Mouse (Mus musculus) midbrain, embryonic 15.5 days (tissue): ENCODE measurements around the gene Ptpro. TPM values are rescaled to one million over a fixed set of nuclear protein-coding genes. Genes with fewer than 3 reads are reported as not detected.

ENCODE experiments used
- ATAC-seq: fragments of 200-750 bp; cut with Nextera tagmentation; replicated peaks from 2 replicates; pipeline ENCODE4 v1.8.0; 2017; ENCODE audit warnings: moderate TSS enrichment
- H3K27ac ChIP-seq: fragments of 300-500 bp; sonication (generic); 2 replicates; pipeline ENCODE4 v1.5.1; 2015; ENCODE audit warnings: mild to moderate bottlenecking, inconsistent platforms
- H3K27me3 ChIP-seq: fragments of 300-500 bp; sonication (generic); replicated peaks from 2 replicates; pipeline ENCODE4 v1.6.1; 2015; ENCODE audit warnings: inconsistent platforms
- H3K36me3 ChIP-seq: fragments of 300-500 bp; sonication (generic); replicated peaks from 2 replicates; pipeline ENCODE4 v1.6.1; 2015; ENCODE audit warnings: inconsistent platforms
- H3K4me1 ChIP-seq: fragments of 300-500 bp; sonication (generic); 2 replicates; pipeline ENCODE4 v1.6.1; 2015; ENCODE audit warnings: inconsistent platforms
- H3K4me2 ChIP-seq: fragments of 300-500 bp; sonication (generic); 2 replicates; pipeline ENCODE4 v1.6.1; 2015; ENCODE audit warnings: inconsistent platforms, mild to moderate bottlenecking, moderate library complexity
- H3K4me3 ChIP-seq: fragments of 300-500 bp; sonication (generic); 2 replicates; pipeline ENCODE4 v1.5.1; 2015; ENCODE audit warnings: mild to moderate bottlenecking, inconsistent platforms
- H3K9ac ChIP-seq: fragments of 300-500 bp; sonication (generic); 2 replicates; pipeline ENCODE4 v1.6.1; 2015; ENCODE audit warnings: mild to moderate bottlenecking, inconsistent platforms
- H3K9me3 ChIP-seq: fragments of 300-500 bp; sonication (generic); 2 replicates; pipeline ENCODE4 v1.6.1; 2016; ENCODE audit warnings: inconsistent platforms
- WGBS: fragments of 180-500 bp; shearing (Covaris S2); methylation state at CpG from one replicate; pipeline ENCODE4 v1.1.7; 2015; ENCODE audit warnings: mixed read lengths; 5-methylcytosine and 5-hydroxymethylcytosine counted together
- polyA plus RNA-seq: library from polyadenylated mRNA; unstranded; fragments of >200 nt; fragmentation: Nextera tagmentation; extraction: Ambion mirVana; gene quantifications from 2 replicates; pipeline ENCODE4 v1.2.1, GENCODE M21; 2015

Gene Ptpro
- polyA plus RNA-seq = 71.4 and 77.0 TPM in 2 replicates

GRCm38 (mm10) chr6:137252194-137252886, at the start of gene Ptpro:
Gene Ptpro (plus strand): TSS chr6:137252319.
- peak within 1 kb of the TSS; percentile 97 for H3K9ac ChIP-seq
- peak within 1 kb of the TSS; percentile 75 for H3K4me2 ChIP-seq
- 0 out of 2 replicates have a peak, but pooled peaks cover 9% of the 10 kb centered on the region for H3K4me1 ChIP-seq
- no peaks in the 10 kb centered on the region for H3K36me3 ChIP-seq
- no peaks in the 10 kb centered on the region for H3K27me3 ChIP-seq
- peak within 1 kb of the TSS; percentile 90 for H3K4me3 ChIP-seq
- under 1% methylated on average over 53 of the region's 53 CpGs for WGBS
- no peaks in the 10 kb centered on the region; the same call in 1 of the 2 replicates for H3K9me3 ChIP-seq
- ATAC-seq = peak; percentile 94
- peak within 1 kb of the TSS; percentile 98 for H3K27ac ChIP-seq

- no peak overlapping the region for H3K27ac ChIP-seq
- no peak for ATAC-seq
- no peak overlapping the region for H3K9ac ChIP-seq
- H3K4me1 ChIP-seq = no peaks in the 10 kb centered on the region
- H3K36me3 ChIP-seq = no peaks in the 10 kb centered on the region
- H3K9me3 ChIP-seq = no peaks in the 10 kb centered on the region
- WGBS = 88% methylated on average over 4 of the region's 4 CpGs
- H3K27me3 ChIP-seq = no peaks in the 10 kb centered on the region
- no peak overlapping the region for H3K4me2 ChIP-seq
- no peak overlapping the region for H3K4me3 ChIP-seq
Measured at GRCm38 (mm10) chr6:137202661-137203060, 49.5 kb upstream of the Ptpro start.

GRCm38 (mm10) chr6:137205662-137206400, 46.3 kb upstream of the Ptpro start:
- no peak overlapping the region for H3K4me2 ChIP-seq
- H3K9ac ChIP-seq = no peak overlapping the region
- no peaks in the 10 kb centered on the region for H3K4me1 ChIP-seq
- H3K4me3 ChIP-seq = no peak overlapping the region
- 56% methylated on average over 11 of the region's 11 CpGs for WGBS
- no peaks in the 10 kb centered on the region for H3K36me3 ChIP-seq
- no peaks in the 10 kb centered on the region for H3K27me3 ChIP-seq
- ATAC-seq = peak; percentile 80
- H3K27ac ChIP-seq = no peak overlapping the region
- no peaks in the 10 kb centered on the region for H3K9me3 ChIP-seq

- Histone ChIP-seq H3K9me3 (no peaks in the 10 kb centered on the region), H3K27me3 (no peaks in the 10 kb centered on the region), H3K4me2 (no peak overlapping the region), H3K4me1 (no peaks in the 10 kb centered on the region), H3K36me3 (no peaks in the 10 kb centered on the region), H3K27ac (no peak overlapping the region), H3K9ac (no peak overlapping the region), H3K4me3 (no peak overlapping the region)
- ATAC-seq = no peak
- WGBS = 95% methylated on average over 6 of the region's 6 CpGs
Measured at GRCm38 (mm10) chr6:137207126-137207525, 45.0 kb upstream of the Ptpro start.

- Histone ChIP-seq H3K36me3 (no peaks in the 10 kb centered on the region), H3K9ac (no peak overlapping the region), H3K4me2 (no peak overlapping the region), H3K27me3 (no peaks in the 10 kb centered on the region), H3K4me1 (no peaks in the 10 kb centered on the region), H3K4me3 (no peak overlapping the region), H3K27ac (no peak overlapping the region), H3K9me3 (no peaks in the 10 kb centered on the region)
- WGBS = 77% methylated on average over 8 of the region's 8 CpGs
- ATAC-seq = no peak
Measured at GRCm38 (mm10) chr6:137209992-137210391, 42.1 kb upstream of the Ptpro start.

- Histone ChIP-seq H3K27me3 (no peaks in the 10 kb centered on the region), H3K36me3 (no peaks in the 10 kb centered on the region), H3K9ac (no peak overlapping the region), H3K4me2 (no peak overlapping the region), H3K9me3 (no peaks in the 10 kb centered on the region), H3K4me1 (no peaks in the 10 kb centered on the region), H3K4me3 (no peak overlapping the region), H3K27ac (no peak overlapping the region)
- ATAC-seq = no peak
- 92% methylated on average over 10 of the region's 10 CpGs for WGBS
Measured at GRCm38 (mm10) chr6:137210991-137211390, 41.1 kb upstream of the Ptpro start.

GRCm38 (mm10) chr6:137211441-137211840, 40.7 kb upstream of the Ptpro start:
- 87% methylated on average over 2 of the region's 2 CpGs for WGBS
- Histone ChIP-seq H3K9ac (no peak overlapping the region), H3K9me3 (no peaks in the 10 kb centered on the region), H3K36me3 (no peaks in the 10 kb centered on the region), H3K27me3 (no peaks in the 10 kb centered on the region), H3K4me2 (no peak overlapping the region), H3K27ac (no peak overlapping the region), H3K4me1 (no peaks in the 10 kb centered on the region), H3K4me3 (no peak overlapping the region)
- ATAC-seq = no peak

- H3K36me3 ChIP-seq = no peaks in the 10 kb centered on the region
- H3K9ac ChIP-seq = no peak overlapping the region
- H3K9me3 ChIP-seq = no peaks in the 10 kb centered on the region
- H3K27me3 ChIP-seq = no peaks in the 10 kb centered on the region
- H3K27ac ChIP-seq = no peak overlapping the region
- WGBS = 84% methylated on average over 8 of the region's 8 CpGs
- H3K4me2 ChIP-seq = no peak overlapping the region
- no peaks in the 10 kb centered on the region for H3K4me1 ChIP-seq
- no peak for ATAC-seq
- no peak overlapping the region for H3K4me3 ChIP-seq
Measured at GRCm38 (mm10) chr6:137217841-137218463, 34.2 kb upstream of the Ptpro start.

GRCm38 (mm10) chr6:137252887-137253242, 746 bp downstream of the Ptpro start:
- ATAC-seq = peak; percentile 61
- Histone ChIP-seq H3K36me3 (no peaks in the 10 kb centered on the region), H3K9me3 (no peaks in the 10 kb centered on the region; the same call in 1 of the 2 replicates), H3K9ac (peak overlapping the region; percentile 97), H3K27me3 (no peaks in the 10 kb centered on the region), H3K4me1 (0 out of 2 replicates have a peak, but pooled peaks cover 9% of the 10 kb centered on the region), H3K4me2 (peak overlapping the region; percentile 75), H3K4me3 (peak overlapping the region; percentile 90), H3K27ac (peak overlapping the region; percentile 98)
- WGBS = 1% methylated on average over 15 of the region's 15 CpGs

GRCm38 (mm10) chr6:137253415-137253814, 1.3 kb downstream of the Ptpro start:
- H3K36me3 ChIP-seq = no peaks in the 10 kb centered on the region
- H3K9ac ChIP-seq = peak overlapping the region; percentile 97
- 6% methylated on average over 7 of the region's 7 CpGs for WGBS
- H3K4me2 ChIP-seq = peak overlapping the region; percentile 75
- H3K4me3 ChIP-seq = peak overlapping the region; percentile 90
- ATAC-seq = no peak
- H3K27me3 ChIP-seq = no peaks in the 10 kb centered on the region
- H3K4me1 ChIP-seq = 0 out of 2 replicates have a peak, but pooled peaks cover 9% of the 10 kb centered on the region
- peak overlapping the region; percentile 98; the same call in 1 of the 2 replicates for H3K27ac ChIP-seq
- no peaks in the 10 kb centered on the region; the same call in 1 of the 2 replicates for H3K9me3 ChIP-seq

GRCm38 (mm10) chr6:137261033-137261432, 8.9 kb downstream of the Ptpro start:
- Histone ChIP-seq H3K9me3 (no peaks in the 10 kb centered on the region), H3K4me3 (no peak overlapping the region), H3K9ac (no peak overlapping the region), H3K36me3 (no peaks in the 10 kb centered on the region), H3K27me3 (no peaks in the 10 kb centered on the region), H3K27ac (no peak overlapping the region), H3K4me2 (no peak overlapping the region), H3K4me1 (peaks cover 15% of the 10 kb centered on the region)
- no peak for ATAC-seq
- 100% methylated on average over 1 of the region's 1 CpGs for WGBS

- ATAC-seq = no peak
- Histone ChIP-seq H3K4me3 (no peak overlapping the region), H3K27ac (no peak overlapping the region), H3K27me3 (no peaks in the 10 kb centered on the region), H3K4me1 (peaks cover 15% of the 10 kb centered on the region), H3K9ac (no peak overlapping the region), H3K9me3 (no peaks in the 10 kb centered on the region), H3K4me2 (no peak overlapping the region), H3K36me3 (no peaks in the 10 kb centered on the region)
- WGBS = 18% methylated on average over 3 of the region's 3 CpGs
Measured at GRCm38 (mm10) chr6:137262087-137262486, 10.0 kb downstream of the Ptpro start.
